Mouse (Mus musculus) ES-Bruce4 (cell line): ENCODE results near the gene Scrt2. TPM values are rescaled to one million over a fixed set of nuclear protein-coding genes. Genes with fewer than 3 reads are reported as not detected.
A peak's percentile ranks its signal among the peaks of the same experiment; 100 is the strongest.

Experiments
- H3K27ac ChIP-seq: 2 replicates; pipeline ENCODE4 v1.5.1; 2012; ENCODE audit warnings: low read length, inconsistent platforms; ENCODE audit not compliant: insufficient read depth
- H3K27me3 ChIP-seq: 2 replicates; pipeline ENCODE4 v1.6.1; 2012; ENCODE audit warnings: mild to moderate bottlenecking, low read length, inconsistent platforms; ENCODE audit not compliant: control insufficient read depth, poor library complexity, insufficient read depth, severe bottlenecking
- H3K36me3 ChIP-seq: 2 replicates; pipeline ENCODE4 v1.6.1; 2012; ENCODE audit warnings: inconsistent platforms, mild to moderate bottlenecking, low read length, moderate library complexity; ENCODE audit not compliant: control insufficient read depth, poor library complexity, insufficient read depth, severe bottlenecking
- H3K4me1 ChIP-seq: one replicate; pipeline ENCODE4 v1.8.1; 2011; ENCODE audit warnings: low read length; ENCODE audit not compliant: control insufficient read depth, insufficient read depth
- H3K4me3 ChIP-seq: 2 replicates; pipeline ENCODE4 v1.5.1; 2011; ENCODE audit warnings: low read depth, mild to moderate bottlenecking, low read length
- H3K9ac ChIP-seq: 2 replicates; pipeline ENCODE4 v1.6.1; 2012; ENCODE audit warnings: low read depth, mild to moderate bottlenecking, inconsistent platforms; ENCODE audit not compliant: poor library complexity, severe bottlenecking
- H3K9me3 ChIP-seq: replicated peaks from 2 replicates; pipeline ENCODE4 v1.6.1; 2012; ENCODE audit warnings: mild to moderate bottlenecking, low read length, inconsistent platforms; ENCODE audit not compliant: control insufficient read depth, poor library complexity, insufficient read depth, severe bottlenecking
- CTCF ChIP-seq: IDR thresholded peaks from one replicate; pipeline ENCODE4 v1.8.1; 2011; ENCODE audit warnings: low read depth, low read length
- EP300 ChIP-seq: IDR thresholded peaks from 2 replicates; pipeline ENCODE4 v1.6.1; 2011; ENCODE audit warnings: low read depth, low read length; ENCODE audit not compliant: insufficient read depth
- POLR2A ChIP-seq: IDR thresholded peaks from one replicate; pipeline ENCODE4 v1.8.1; 2011; ENCODE audit warnings: low read length; ENCODE audit not compliant: insufficient read depth
- polyA plus RNA-seq: library from polyadenylated mRNA; stranded (reverse); fragments of >200 nt; gene quantifications from 2 replicates; pipeline ENCODE4 v1.2.4, GENCODE M21; 2011; ENCODE audit warnings: low read depth; ENCODE audit not compliant: missing spikeins, insufficient read depth, insufficient read length

The Scrt2 gene
- polyA plus RNA-seq, 1 experiment = 0.18 TPM

GRCm38 (mm10) chr2:152092927-152093326 lies 11.6 kb downstream of the Scrt2 start:
- Histone ChIP-seq H3K4me3 (peak overlapping the region; percentile 92), H3K9me3 (no peaks in the 10 kb centered on the region), H3K9ac (peak overlapping the region; percentile 87), H3K36me3 (no peaks in the 10 kb centered on the region), H3K27me3 (no peaks in the 10 kb centered on the region), H3K27ac (peak overlapping the region; percentile 35), H3K4me1 (peaks cover 15% of the 10 kb centered on the region)
- TF ChIP-seq EP300 (0 out of 2 replicates have a peak, but pooled peaks have one; percentile 4), POLR2A (no peak), CTCF (peak; percentile 4)

- H3K27me3 ChIP-seq = no peaks in the 10 kb centered on the region
- peak overlapping the region; percentile 74 for H3K27ac ChIP-seq
- H3K36me3 ChIP-seq = no peaks in the 10 kb centered on the region
- peak overlapping the region; percentile 81 for H3K4me3 ChIP-seq
- peak overlapping the region; percentile 87 for H3K9ac ChIP-seq
- H3K4me1 ChIP-seq = peaks cover 17% of the 10 kb centered on the region
- peak; percentile 79 for TF ChIP-seq POLR2A
- TF ChIP-seq CTCF = no peak
- 0 out of 2 replicates have a peak, but pooled peaks have one; percentile 24 for TF ChIP-seq EP300
- H3K9me3 ChIP-seq = no peaks in the 10 kb centered on the region
Observed at GRCm38 (mm10) chr2:152093356-152093792, 12.0 kb downstream of the Scrt2 start.

GRCm38 (mm10) chr2:152094856-152095545 lies 13.7 kb downstream of the Scrt2 start:
- Histone ChIP-seq H3K4me3 (peak overlapping the region; percentile 81), H3K36me3 (no peaks in the 10 kb centered on the region), H3K9me3 (no peaks in the 10 kb centered on the region), H3K27me3 (no peaks in the 10 kb centered on the region), H3K4me1 (peaks cover 16% of the 10 kb centered on the region), H3K9ac (peak overlapping the region; percentile 87), H3K27ac (peak overlapping the region; percentile 75)
- peak; percentile 82; the same call in 1 of the 2 replicates for TF ChIP-seq EP300
- no peak for TF ChIP-seq CTCF

GRCm38 (mm10) chr2:152096922-152097321 lies 15.6 kb downstream of the Scrt2 start:
- no peak for TF ChIP-seq EP300
- TF ChIP-seq CTCF = no peak
- TF ChIP-seq POLR2A = no peak

GRCm38 (mm10) chr2:152097916-152098315 lies 16.6 kb downstream of the Scrt2 start:
- Histone ChIP-seq H3K9ac (no peak overlapping the region), H3K9me3 (no peaks in the 10 kb centered on the region), H3K4me1 (peaks cover 11% of the 10 kb centered on the region), H3K27ac (no peak overlapping the region), H3K4me3 (no peak overlapping the region), H3K27me3 (no peaks in the 10 kb centered on the region), H3K36me3 (no peaks in the 10 kb centered on the region)
- TF ChIP-seq POLR2A = no peak
- no peak for TF ChIP-seq EP300
- TF ChIP-seq CTCF = no peak

More at GRCm38 (mm10) chr2:152096922-152097321, 15.6 kb downstream of the Scrt2 start:
- Histone ChIP-seq H3K9me3 (no peaks in the 10 kb centered on the region), H3K9ac (no peak overlapping the region), H3K36me3 (no peaks in the 10 kb centered on the region), H3K27me3 (no peaks in the 10 kb centered on the region), H3K4me1 (peaks cover 11% of the 10 kb centered on the region), H3K4me3 (no peak overlapping the region), H3K27ac (no peak overlapping the region)

GRCm38 (mm10) chr2:152099538-152099937 lies 18.2 kb downstream of the Scrt2 start:
- H3K36me3 ChIP-seq = no peaks in the 10 kb centered on the region
- no peaks in the 10 kb centered on the region for H3K27me3 ChIP-seq
- H3K4me1 ChIP-seq = peaks cover 9% of the 10 kb centered on the region
- no peaks in the 10 kb centered on the region for H3K9me3 ChIP-seq
- H3K27ac ChIP-seq = no peak overlapping the region
- H3K4me3 ChIP-seq = no peak overlapping the region
- TF ChIP-seq POLR2A = no peak
- no peak for TF ChIP-seq EP300
- no peak for TF ChIP-seq CTCF
- no peak overlapping the region for H3K9ac ChIP-seq
